Mouse (Mus musculus) forebrain, embryonic 11.5 days (tissue): ENCODE measurements around the gene Nup62. TPM values are rescaled to one million over a fixed set of nuclear protein-coding genes. Genes with fewer than 3 reads are reported as not detected.

Experiments used
- ATAC-seq: fragments of 200-750 bp; cut with Nextera tagmentation; replicated peaks from 2 replicates; pipeline ENCODE4 v1.8.0; 2017; ENCODE audit warnings: moderate TSS enrichment; ENCODE audit not compliant: low FRiP score
- DNase-seq: peaks from one replicate; pipeline ENCODE4 v3.0.0-alpha.2; 2017; ENCODE audit warnings: low spot score
- H3K27ac ChIP-seq: fragments of 300-500 bp; sonication (generic); 2 replicates; pipeline ENCODE4 v1.5.1; 2014; ENCODE audit warnings: low read depth, low read length
- H3K27me3 ChIP-seq: fragments of 300-500 bp; sonication (generic); 2 replicates; pipeline ENCODE4 v1.6.1; 2014; ENCODE audit warnings: mild to moderate bottlenecking, low read length, mixed read lengths; ENCODE audit not compliant: control insufficient read depth, insufficient read depth
- H3K36me3 ChIP-seq: fragments of 300-500 bp; sonication (generic); 2 replicates; pipeline ENCODE4 v1.6.1; 2014; ENCODE audit warnings: mild to moderate bottlenecking, low read length, moderate library complexity, mixed read lengths; ENCODE audit not compliant: control insufficient read depth, insufficient read depth
- H3K4me1 ChIP-seq: fragments of 300-500 bp; sonication (generic); replicated peaks from 2 replicates; pipeline ENCODE4 v1.6.1; 2014; ENCODE audit warnings: low read length, mixed read lengths; ENCODE audit not compliant: control insufficient read depth, insufficient read depth
- H3K4me2 ChIP-seq: fragments of 300-500 bp; sonication (generic); 2 replicates; pipeline ENCODE4 v1.6.1; 2014; ENCODE audit warnings: low read depth, mild to moderate bottlenecking, low read length, moderate library complexity, mixed read lengths; ENCODE audit not compliant: severe bottlenecking
- H3K4me3 ChIP-seq: fragments of 300-500 bp; sonication (generic); 2 replicates; pipeline ENCODE4 v1.5.1; 2014; ENCODE audit warnings: low read depth, low read length
- H3K9ac ChIP-seq: fragments of 300-500 bp; sonication (generic); 2 replicates; pipeline ENCODE4 v1.6.1; 2014; ENCODE audit warnings: low read length
- H3K9me3 ChIP-seq: fragments of 300-500 bp; sonication (generic); 2 replicates; pipeline ENCODE4 v1.6.1; 2016; ENCODE audit warnings: low read length, mixed read lengths; ENCODE audit not compliant: control insufficient read depth
- WGBS: fragments of 180-500 bp; shearing (Covaris S2); extraction: QIAGEN DNeasy Blood & Tissue Kit; methylation state at CpG from one replicate; pipeline ENCODE4 v1.1.7; 2014; 5-methylcytosine and 5-hydroxymethylcytosine counted together
- polyA plus RNA-seq: library from polyadenylated mRNA; unstranded; fragments of >200 nt; fragmentation: Nextera tagmentation; extraction: Ambion mirVana; gene quantifications from 2 replicates; pipeline ENCODE4 v1.2.1, GENCODE M21; 2014

Nup62 gene
- polyA plus RNA-seq, 1 experiment from 2014 or later = 73.5 TPM

DNA sequence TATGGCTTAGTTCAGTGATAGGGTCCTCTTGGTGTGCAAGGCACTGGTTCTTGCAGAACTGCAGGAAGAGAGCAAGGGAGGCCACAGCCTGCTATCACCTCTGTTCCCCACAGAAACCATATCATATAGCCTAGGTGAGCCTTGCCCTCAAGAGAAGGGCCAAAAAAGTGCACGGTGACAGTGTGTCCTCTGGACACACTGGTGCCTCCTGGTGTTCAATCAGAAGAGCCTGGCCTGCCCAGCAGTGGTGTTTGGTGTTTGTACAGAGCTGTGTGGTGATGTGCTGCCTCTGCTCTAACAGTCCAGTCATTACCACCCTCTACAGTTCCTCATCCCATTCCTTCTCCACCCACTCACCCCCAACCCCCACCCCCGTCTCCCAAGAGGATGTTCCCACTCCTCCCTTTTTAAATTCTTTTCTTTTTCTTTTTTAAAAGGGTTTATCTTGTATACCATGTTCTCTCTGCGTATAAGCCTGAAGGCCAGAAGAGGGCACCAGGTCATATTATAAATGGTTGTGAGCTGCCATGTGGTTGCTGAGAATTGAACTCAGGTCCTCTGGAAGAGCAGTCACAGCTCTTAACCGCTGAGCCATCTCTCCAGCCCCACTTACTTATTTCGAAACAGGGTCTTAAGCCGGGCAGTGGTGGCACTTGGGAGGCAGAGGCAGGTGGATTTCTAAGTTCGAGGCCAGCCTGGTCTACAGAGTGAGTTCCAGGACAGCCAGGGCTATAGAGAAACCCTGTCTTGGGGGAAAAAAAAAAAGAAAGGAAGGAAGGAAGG, 6.0 kb downstream of the Nup62 start:
- DNase-seq = peak; percentile 38
- no peak overlapping the region for H3K27ac ChIP-seq
- no peak overlapping the region for H3K4me3 ChIP-seq
- H3K36me3 ChIP-seq = no peaks in the 10 kb centered on the region; the same call in 1 of the 2 replicates
- H3K27me3 ChIP-seq = no peaks in the 10 kb centered on the region
- no peaks in the 10 kb centered on the region for H3K9me3 ChIP-seq
- no peak overlapping the region for H3K9ac ChIP-seq
- H3K4me1 ChIP-seq = peaks cover 21% of the 10 kb centered on the region
- no peak for ATAC-seq
- 83% methylated on average over 7 of the region's 7 CpGs for WGBS
- no peak overlapping the region for H3K4me2 ChIP-seq

DNA sequence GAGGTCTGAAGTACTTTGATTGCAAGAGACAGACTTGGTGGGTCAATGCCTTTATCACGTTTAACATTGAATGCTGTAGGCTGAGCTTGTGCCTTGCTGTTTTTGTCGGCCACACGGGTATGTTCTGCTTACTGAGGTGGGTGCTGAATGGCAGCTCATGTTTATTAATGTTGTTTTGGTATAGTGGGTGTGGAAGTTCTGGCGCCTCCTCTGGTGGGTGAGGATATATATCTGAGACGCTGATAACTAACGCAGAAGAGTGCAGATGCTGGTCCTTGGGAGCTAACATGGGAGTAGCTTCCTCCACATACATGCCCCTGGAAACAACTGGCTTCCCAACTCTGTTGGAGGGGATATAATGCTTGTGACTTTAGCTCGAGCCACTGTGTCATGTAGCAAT, 7.5 kb downstream of the Nup62 start:
- no peak overlapping the region for H3K27ac ChIP-seq
- 38% methylated on average over 7 of the region's 7 CpGs for WGBS
- H3K9me3 ChIP-seq = no peaks in the 10 kb centered on the region
- no peaks in the 10 kb centered on the region for H3K27me3 ChIP-seq
- DNase-seq = peak; percentile 54
- H3K9ac ChIP-seq = no peak overlapping the region
- H3K4me2 ChIP-seq = no peak overlapping the region
- H3K36me3 ChIP-seq = no peaks in the 10 kb centered on the region; the same call in 1 of the 2 replicates
- H3K4me1 ChIP-seq = peaks cover 17% of the 10 kb centered on the region
- H3K4me3 ChIP-seq = no peak overlapping the region
- ATAC-seq = no peak

DNA sequence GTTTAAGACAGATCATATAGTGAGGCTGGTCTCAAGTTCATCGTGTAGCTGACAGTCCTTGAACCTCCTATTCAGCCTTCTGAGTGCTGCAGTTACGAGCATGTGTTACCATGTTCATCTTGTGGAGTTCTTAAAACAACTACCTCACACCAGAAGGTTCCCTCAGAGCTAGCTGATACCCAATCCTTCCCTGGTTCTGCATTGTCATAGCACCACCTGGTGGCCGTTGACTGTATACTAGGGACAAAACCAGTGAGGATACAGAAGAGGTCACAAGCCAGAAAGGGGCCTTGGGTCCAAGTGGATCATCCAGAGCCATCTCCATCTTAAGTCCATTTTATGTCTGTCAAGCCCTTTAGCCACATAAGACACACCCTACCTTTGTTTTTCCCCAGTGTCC, 9.0 kb downstream of the Nup62 start:
- Histone ChIP-seq H3K27ac (no peak overlapping the region), H3K9ac (no peak overlapping the region), H3K4me2 (no peak overlapping the region), H3K27me3 (no peaks in the 10 kb centered on the region), H3K36me3 (peaks cover 11% of the 10 kb centered on the region), H3K4me1 (peaks cover 10% of the 10 kb centered on the region; the same call in 1 of the 2 replicates), H3K9me3 (no peaks in the 10 kb centered on the region), H3K4me3 (no peak overlapping the region)
- 35% methylated on average over 3 of the region's 3 CpGs for WGBS
- DNase-seq (peak; percentile 84), ATAC-seq (no peak)

DNA sequence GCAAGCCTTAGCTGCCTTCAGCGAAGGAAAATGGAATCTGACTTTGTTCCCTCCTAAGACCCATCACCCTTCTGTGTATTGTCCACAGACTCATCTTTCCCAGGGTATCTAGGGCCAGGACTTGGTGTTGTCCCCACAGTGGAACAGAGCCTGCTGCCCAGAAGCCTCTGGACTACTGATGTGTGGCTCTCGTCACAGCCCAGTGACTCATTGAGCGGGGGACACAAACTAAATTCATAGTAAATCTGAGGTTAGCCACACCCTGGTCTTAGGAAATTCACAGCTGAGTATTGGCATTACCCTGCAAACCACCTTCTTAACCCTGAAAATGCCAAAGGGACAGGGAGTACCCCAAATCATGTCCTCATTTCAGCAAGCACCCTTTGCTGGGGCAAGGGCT, 10.9 kb downstream of the Nup62 start:
- Histone ChIP-seq H3K27me3 (no peaks in the 10 kb centered on the region), H3K4me2 (no peak overlapping the region), H3K36me3 (peaks cover 17% of the 10 kb centered on the region), H3K4me1 (peaks cover 7% of the 10 kb centered on the region; the same call in 1 of the 2 replicates), H3K27ac (no peak overlapping the region), H3K9ac (no peak overlapping the region), H3K4me3 (no peak overlapping the region), H3K9me3 (no peaks in the 10 kb centered on the region)
- 91% methylated on average over 3 of the region's 3 CpGs for WGBS
- no peak for DNase-seq
- no peak for ATAC-seq

DNA sequence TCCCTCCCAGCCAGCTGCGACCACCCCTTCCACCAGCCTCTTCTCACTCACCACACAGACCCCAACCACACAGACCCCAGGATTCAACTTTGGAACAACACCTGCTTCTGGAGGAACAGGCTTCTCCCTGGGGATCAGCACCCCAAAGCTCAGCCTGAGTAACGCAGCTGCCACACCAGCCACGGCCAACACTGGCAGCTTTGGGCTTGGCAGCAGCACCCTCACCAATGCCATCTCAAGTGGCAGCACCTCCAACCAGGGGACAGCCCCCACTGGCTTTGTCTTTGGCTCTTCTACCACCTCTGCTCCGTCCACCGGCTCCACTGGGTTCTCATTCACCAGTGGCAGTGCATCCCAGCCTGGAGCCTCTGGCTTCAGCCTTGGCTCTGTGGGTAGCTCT, 12.8 kb downstream of the Nup62 start:
- Histone ChIP-seq H3K9ac (no peak overlapping the region), H3K4me3 (no peak overlapping the region), H3K9me3 (no peaks in the 10 kb centered on the region), H3K4me1 (peaks cover 5% of the 10 kb centered on the region; the same call in 1 of the 2 replicates), H3K4me2 (no peak overlapping the region), H3K27ac (no peak overlapping the region), H3K36me3 (peaks cover 17% of the 10 kb centered on the region), H3K27me3 (no peaks in the 10 kb centered on the region)
- WGBS = 93% methylated on average over 5 of the region's 5 CpGs
- no peak for ATAC-seq
- DNase-seq = no peak

DNA sequence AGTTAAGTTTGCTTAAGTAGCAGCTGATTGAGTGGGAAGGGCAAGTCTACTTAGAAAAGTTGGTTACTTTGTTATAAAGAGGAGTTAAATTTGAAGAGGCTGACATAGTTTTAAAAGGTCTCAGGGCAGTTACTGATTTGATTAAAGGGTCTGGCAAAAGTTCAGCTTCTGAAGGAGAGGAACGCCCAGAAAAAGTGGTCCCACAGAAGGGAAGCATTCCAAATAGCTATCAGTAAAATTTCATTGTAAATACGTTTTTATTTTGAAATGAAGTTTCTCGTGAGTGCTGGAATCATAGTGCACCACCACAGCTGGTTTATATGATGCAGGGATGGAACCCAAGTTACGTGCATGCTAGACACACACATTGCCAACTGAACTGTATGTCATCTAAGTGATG, 16.9 kb downstream of the Nup62 start:
- WGBS = 83% methylated on average over 4 of the region's 4 CpGs
- H3K4me3 ChIP-seq = no peak overlapping the region
- H3K4me2 ChIP-seq = no peak overlapping the region
- DNase-seq (no peak), ATAC-seq (no peak)
- no peak overlapping the region for H3K27ac ChIP-seq
- H3K36me3 ChIP-seq = peaks cover 17% of the 10 kb centered on the region
- no peaks in the 10 kb centered on the region for H3K27me3 ChIP-seq
- H3K9ac ChIP-seq = no peak overlapping the region
- no peaks in the 10 kb centered on the region for H3K4me1 ChIP-seq
- no peaks in the 10 kb centered on the region for H3K9me3 ChIP-seq

DNA sequence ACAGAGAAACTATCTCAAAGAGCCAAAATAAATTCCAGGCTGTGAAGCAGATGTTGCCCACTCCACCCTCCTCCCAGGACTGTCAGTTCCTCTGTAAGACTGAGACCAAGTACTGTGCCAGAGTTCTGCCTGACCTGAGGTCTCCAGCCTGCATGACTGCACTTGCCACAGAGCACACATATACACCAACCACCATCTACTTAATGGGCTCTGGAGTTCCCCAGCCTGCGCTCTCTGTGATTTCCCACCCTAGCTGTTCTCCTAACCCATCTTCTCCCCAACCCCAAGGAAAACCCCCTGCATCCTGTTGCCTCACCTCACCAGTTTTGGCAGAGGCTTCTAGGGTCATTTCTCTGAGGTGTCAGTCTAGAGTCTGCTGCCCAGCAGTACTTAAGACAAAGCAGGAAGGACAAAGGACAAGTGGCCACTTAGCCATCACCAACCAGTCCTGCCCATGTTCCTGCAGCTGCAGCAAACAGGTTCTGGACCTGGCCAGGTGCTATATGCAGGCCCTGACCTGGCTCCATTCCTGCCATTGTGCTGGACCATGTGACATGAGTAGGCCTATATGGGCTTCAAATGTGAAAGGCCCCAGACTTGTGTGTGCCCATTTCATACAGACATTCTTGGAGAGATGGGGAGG, 19.6 kb downstream of the Nup62 start:
- H3K27me3 ChIP-seq = peaks cover 14% of the 10 kb centered on the region
- ATAC-seq = no peak
- WGBS = 100% methylated on average over 1 of the region's 1 CpGs
- no peak for DNase-seq
- no peak overlapping the region for H3K27ac ChIP-seq
- no peaks in the 10 kb centered on the region; the same call in none of the 2 replicates for H3K36me3 ChIP-seq
- H3K9me3 ChIP-seq = no peaks in the 10 kb centered on the region
- H3K4me2 ChIP-seq = no peak overlapping the region
- H3K9ac ChIP-seq = no peak overlapping the region
- H3K4me1 ChIP-seq = peaks cover 10% of the 10 kb centered on the region
- no peak overlapping the region for H3K4me3 ChIP-seq

DNA sequence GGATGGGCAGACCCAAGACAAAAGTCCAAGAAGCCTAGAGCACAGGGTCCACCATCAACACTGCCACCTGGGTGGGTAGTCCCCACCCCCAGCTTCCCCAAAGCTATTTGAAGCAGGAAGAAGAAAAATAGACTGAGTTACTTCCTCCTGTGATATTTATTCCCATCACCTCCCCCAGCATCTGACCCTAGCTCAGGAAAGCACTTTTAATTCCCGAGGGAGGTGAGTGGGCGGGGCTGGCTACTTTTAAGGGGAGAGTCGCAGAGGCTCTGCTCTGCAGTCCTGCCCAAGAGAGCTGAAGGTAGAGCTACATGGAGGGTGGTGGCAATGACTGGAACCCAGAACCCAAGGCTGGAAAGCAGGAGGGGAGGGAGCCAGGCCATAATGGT, 20.1 kb downstream of the Nup62 start:
- DNase-seq (no peak), ATAC-seq (no peak)
- peaks cover 10% of the 10 kb centered on the region for H3K4me1 ChIP-seq
- H3K9me3 ChIP-seq = no peaks in the 10 kb centered on the region
- H3K4me2 ChIP-seq = no peak overlapping the region
- H3K27ac ChIP-seq = no peak overlapping the region
- no peak overlapping the region for H3K4me3 ChIP-seq
- H3K27me3 ChIP-seq = peaks cover 18% of the 10 kb centered on the region
- 50% methylated on average over 3 of the region's 3 CpGs for WGBS
- H3K9ac ChIP-seq = no peak overlapping the region
- H3K36me3 ChIP-seq = no peaks in the 10 kb centered on the region; the same call in none of the 2 replicates
